Mouse (Mus musculus): Measurements from ENCODE around the gene Snx25.
A peak's percentile ranks its signal among the peaks of the same experiment; 100 is the strongest.
"Not testable (repeated sequence)": the region's sequence is repeated elsewhere in the genome, so short reads cannot be mapped to it uniquely, and the experiment has no call there.

Gene Snx25

GRCm38 (mm10) chr8:46135546-46135945 is 16.4 kb downstream of the Snx25 start:
- DNase-seq, result not testable (repeated sequence)

DNA sequence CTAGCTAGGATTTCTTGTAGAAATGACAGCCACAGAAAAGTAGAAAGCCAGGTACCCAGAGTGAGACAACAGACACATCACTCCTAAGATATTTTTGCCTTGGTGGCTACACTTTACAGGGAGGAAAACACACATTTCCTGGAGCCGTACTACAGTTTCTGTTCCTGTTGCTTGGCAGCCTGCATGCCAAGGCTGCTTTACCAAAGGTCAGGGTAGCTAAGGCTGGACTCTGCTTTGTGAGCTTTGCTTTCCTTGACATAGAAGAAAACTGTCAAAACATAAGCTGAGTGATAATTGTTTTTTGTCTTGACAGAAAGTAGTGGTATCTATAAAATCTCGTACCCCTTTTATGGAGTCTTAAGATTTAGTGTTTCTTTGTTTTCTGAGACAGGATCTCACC is 21.5 kb downstream of the Snx25 start:
- DNase-seq, result no peak

- no peak for DNase-seq
Measured at GRCm38 (mm10) chr8:46122498-46122897, 29.5 kb downstream of the Snx25 start.

DNA sequence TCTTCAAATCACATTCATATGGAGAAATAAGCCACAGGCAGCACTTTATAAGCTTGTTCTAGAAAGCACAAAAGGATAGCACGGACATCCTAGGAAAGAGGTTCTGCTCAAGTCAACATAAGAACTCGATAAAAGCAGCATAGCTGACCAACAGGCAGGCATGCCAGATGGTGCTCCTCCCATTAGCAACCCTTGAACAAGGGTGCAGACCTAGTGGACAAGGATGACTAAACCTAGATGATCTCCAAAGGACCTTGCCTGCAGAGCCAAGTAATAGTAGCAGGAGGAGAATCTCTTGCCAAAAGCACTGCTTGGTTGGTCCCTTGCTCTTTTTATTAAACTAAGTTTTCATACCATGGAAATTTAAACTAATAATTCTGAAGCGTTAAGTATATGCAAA is 32.8 kb downstream of the Snx25 start:
- no peak for DNase-seq

- no peak for DNase-seq
Measured at GRCm38 (mm10) chr8:46117172-46117571, 34.8 kb downstream of the Snx25 start.

DNA sequence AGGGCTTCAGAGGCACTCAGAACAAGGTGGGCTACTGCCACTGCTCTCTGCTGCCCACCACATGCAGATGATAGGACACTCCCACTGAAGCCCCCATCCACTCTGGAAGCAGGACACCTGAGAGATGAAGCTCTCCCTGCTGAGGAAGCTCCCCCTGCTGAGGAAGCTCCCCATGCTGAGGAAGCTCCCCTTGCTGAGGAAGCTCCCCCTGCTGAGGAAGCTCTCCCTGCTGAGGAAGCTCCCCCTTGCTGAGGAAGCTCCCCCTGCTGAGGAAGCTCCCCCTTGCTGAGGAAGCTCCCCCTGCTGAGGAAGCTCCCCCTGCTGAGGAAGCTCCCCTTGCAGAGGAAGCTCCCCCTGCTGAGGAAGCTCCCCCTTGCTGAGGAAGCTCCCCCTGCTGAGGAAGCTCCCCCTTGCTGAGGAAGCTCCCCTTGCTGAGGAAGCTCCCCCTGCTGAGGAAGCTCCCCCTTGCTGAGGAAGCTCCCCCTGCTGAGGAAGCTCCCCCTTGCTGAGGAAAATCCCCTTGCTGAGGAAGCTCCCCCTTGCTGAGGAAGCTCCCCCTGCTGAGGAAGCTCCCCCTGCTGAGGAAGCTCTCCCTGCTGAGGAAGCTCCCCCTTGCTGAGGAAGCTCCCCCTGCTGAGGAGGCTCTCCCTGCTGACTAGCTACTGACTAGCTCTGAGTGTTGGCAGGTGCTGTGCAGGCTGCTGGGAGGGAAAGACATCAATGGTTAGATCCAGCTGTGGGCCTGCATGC is 38.4 kb downstream of the Snx25 start:
- DNase-seq, result peak in 1 of 2 experiments; percentile 37

GRCm38 (mm10) chr8:46107690-46108089 is 44.3 kb downstream of the Snx25 start:
- no peak for DNase-seq

DNA sequence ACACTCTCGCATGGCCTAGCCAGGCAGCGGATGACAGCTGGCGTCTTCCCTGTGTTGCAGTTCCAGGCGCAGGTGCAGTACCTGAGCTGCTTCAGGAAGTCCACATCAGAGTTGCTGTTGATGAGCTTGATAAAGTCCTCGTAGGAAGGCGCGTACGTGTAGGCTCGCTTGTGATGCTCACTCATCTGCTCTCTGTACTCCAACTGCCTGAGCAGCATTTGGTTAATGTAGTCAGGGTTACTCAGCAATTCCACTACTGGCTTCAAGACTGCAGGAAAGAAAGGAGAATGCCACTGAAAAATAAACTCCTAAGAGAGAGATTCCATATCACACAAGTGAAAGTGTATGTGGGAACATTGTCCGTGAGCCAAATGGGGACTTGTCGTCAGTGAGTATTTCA is 48.5 kb downstream of the Snx25 start:
- no peak for DNase-seq

DNA sequence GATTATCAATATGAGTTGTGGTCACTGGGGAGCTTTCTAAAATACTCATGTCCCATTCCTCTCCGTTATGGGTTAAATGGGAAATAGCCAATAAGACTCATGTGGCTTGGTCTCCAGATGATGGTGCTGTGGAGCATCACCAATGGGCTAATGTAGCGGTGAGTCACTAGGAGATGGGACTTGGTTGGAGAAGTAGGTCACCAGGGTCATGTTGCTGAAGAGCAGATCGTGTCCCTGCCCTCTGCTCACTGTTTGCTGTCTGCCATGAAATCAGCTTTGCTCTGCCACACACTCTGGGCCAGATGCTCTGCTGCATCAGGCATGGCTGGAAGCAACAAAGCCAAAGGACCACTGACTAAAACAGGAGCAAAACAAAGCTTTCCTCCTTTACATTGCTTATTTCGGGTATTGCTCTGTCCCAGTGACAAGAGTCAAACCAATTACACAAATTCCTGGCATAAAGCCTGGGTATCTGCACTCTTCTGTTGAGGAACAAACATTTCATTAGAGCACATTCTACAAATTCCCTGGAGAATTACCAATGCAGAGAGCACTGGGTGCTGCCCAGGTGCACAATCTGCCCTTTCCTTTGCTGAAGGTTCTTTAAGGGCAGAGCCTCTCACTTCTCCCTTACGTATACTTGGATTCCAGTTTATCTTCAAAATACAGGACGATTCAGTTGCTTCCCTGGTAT is 59.1 kb downstream of the Snx25 start:
- peak; percentile 33 to 52 for DNase-seq

- DNase-seq, result no peak
Measured at GRCm38 (mm10) chr8:46083141-46083540, 68.8 kb downstream of the Snx25 start.

DNA sequence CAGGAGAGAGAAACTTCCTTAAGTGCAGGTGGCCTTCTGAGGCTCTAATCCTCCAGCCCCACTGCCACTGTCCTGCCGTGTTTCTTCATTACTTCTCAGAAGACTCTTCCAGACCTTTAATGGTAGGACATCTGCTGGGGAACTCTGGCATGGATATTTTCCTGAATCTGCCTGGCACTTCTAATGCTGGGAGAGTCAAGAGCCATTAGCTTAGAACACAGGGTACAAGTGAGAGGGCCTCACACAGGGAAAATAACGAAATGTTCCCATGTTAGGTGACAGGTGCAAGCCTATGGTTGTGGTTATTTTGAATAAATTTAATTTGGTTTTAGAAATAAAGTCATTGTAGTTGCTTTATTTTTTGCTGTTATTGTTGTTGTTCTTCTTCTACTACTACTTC is 70.9 kb downstream of the Snx25 start:
- DNase-seq, result no peak

DNA sequence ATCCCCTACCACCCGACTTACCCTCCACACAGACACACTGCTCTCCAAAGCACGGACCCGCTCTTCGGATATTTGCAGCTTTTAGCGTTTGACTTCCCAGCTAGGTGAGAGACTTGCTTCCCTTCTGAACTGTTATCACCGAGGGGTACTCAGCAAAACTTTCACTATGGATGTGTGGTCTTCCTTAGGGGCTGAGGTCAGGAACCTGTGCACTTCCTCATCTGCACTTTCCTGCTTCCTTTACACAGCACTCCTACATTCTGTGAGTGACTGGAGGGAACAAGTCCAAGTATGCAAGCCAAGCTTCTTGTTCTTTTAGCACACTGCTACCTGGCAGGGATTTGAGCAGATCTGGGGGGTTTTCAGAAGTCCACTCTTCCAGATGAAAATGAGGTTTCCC is 73.1 kb downstream of the Snx25 start:
- no peak for DNase-seq

DNA sequence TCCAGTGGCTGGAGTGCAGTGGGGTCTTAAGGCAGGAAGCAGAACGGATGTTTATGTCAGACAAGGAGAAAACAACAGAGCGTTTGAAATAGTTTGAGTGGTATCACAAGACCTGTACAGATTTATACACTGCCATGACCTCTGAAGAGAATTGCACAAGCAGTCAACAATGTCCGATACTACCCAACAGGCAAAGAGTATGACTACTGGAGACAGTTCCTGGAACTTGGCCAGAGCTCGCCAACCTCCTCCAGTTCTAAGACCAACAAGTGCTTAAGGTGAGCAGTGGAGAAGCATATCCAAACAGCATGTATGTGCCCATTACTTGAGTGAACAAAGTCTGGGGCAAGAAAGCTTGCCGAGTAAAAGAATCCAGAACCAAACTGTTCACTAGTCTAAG is 76.7 kb downstream of the Snx25 start:
- DNase-seq, result peak; percentile 67 to 84

DNA sequence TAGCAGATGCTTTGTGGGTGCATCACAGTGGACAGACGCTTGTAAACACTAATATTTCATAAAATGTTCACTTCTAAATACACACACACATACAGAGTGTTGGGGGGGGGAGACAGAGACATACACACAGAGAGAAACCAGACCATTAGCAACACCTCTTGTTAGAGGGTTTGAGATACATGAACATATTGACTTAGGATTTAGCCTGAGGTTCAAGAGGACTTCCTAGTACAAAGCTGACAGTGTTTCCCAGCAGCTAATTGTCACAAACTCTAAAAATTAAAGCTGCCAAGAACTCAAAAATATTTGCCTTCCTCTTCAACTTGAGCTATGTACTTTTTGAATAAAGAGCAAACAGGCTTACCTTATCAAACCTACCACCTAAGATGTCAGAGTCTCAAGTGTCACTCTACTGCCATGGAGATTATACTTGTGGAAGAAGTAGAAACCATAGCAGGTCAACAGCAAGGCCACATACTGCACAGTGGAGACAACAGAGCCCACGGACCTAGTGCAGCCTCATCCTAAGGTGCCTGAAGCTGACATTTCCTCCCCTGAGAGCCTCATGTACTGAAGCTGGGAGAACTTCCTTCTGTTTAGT is 78.3 kb downstream of the Snx25 start:
- peak in 1 of 2 experiments; percentile 33 for DNase-seq

DNA sequence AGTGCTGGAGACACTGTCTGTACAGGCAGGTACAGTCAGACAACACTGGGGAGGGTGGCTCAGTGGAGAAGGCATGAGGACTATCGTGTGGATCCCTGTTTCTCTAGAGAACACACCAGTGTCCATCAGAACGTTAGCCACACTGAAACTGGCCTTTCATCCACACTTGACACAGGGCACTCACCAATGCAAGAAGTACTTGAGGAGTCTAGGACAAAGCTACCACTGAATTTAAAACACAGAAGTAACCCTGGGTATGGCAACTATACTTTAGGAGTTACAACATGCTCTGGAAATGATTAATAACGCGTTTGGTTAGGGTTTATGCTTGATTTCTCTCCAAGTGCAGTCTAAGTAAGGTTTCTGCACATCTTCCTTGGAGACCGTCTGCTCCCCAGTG is 79.2 kb downstream of the Snx25 start:
- DNase-seq, result no peak

DNA sequence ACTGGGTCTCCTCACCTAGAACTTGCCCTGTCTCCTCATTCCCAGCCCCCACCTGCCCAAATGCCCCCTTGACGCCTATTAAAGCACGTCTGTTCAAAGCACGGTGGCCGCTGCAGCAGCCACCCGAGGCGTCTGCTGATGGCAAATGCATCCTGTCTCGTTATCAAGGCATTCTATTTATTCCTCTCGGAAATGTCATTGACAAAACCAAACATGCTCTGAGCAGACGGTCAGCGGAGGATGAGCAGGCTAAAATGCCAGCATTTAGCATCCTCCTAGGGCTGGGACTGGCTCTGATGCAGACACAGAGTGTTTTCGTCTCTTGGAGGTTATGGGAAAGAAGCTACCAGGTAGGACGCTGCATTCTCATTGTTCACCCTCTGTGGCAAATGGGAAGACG is 111.7 kb downstream of the Snx25 start:
- DNase-seq, result no peak

- DNase-seq, result no peak
Measured at GRCm38 (mm10) chr8:46039666-46040065, 112.3 kb downstream of the Snx25 start.

DNA sequence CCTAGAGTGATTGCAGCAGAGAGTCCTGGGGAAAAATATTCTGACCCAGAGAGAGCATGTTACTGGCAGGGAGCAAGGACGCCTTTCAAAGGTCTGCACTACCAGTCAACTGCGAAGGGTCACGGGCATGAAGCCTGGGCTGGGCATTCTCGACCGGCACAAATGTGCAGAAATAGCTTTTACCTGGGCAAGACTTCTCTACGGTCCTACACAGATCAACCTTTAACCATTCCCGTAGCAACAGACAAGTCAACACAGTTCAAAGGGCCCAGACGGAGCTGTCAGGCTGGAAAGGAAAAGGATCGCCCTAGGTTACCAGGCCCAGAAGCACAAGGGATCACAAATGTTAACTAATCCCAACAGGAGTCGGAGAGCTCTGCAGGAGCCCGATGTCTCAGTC is 115.7 kb downstream of the Snx25 start:
- DNase-seq, result no peak

DNA sequence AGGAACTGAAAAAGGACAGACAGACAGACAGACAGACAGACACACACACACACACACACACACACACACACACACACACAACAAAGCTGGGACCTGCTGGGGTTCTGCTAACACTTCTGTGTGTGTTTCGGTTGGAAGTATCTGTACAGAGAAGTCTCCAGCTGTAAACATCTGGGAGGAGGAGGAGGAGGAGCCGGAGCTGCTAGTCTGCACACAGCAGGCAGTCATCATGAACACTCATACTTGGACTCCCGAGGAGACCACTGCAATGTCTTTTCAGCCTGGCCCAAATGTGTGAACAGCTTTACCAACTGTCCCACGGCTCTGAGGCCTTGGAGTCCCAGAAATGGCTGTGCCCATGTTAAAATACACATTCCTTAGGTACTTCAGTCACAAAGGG is 127.6 kb downstream of the Snx25 start:
- DNase-seq, result peak; percentile 58 to 80

DNA sequence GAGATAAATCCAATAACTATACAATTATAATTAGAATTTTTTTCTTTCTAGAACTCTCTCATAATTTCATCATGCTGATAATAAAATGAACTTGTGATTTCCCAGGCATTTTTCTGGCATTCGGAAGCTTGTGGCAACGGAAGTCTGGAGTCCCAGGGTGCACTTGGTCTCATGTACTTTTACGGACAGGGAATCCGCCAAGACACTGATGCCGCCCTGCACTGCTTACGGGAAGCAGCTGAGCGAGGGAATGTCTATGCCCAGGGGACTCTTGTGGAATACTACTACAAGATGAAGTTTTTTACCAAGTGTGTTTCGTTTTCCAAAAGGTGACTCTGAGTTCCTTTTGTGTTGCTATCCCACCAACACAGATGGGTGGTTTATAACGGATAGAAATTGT is 129.2 kb downstream of the Snx25 start:
- DNase-seq, result no peak

DNA sequence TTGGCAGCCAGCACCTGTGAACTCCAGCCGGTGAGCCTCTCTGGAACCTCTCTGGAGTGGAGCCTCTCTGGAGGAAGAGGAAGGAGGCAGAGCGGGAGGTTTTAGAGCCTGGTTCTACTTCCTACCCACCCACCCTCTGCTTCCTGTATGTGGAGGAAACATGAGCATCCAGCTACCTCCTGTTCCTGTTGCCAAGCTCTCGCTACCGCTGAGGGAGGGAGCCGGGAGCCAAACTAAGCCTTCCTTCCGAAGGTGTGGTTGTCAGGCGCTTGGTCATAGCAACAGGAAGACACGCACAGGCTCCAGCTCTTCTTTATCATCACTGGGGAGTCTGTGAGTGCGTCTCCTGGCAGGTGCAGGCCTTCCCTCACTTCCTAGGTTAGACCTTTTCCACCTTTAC is 129.8 kb downstream of the Snx25 start:
- DNase-seq, result no peak

DNA sequence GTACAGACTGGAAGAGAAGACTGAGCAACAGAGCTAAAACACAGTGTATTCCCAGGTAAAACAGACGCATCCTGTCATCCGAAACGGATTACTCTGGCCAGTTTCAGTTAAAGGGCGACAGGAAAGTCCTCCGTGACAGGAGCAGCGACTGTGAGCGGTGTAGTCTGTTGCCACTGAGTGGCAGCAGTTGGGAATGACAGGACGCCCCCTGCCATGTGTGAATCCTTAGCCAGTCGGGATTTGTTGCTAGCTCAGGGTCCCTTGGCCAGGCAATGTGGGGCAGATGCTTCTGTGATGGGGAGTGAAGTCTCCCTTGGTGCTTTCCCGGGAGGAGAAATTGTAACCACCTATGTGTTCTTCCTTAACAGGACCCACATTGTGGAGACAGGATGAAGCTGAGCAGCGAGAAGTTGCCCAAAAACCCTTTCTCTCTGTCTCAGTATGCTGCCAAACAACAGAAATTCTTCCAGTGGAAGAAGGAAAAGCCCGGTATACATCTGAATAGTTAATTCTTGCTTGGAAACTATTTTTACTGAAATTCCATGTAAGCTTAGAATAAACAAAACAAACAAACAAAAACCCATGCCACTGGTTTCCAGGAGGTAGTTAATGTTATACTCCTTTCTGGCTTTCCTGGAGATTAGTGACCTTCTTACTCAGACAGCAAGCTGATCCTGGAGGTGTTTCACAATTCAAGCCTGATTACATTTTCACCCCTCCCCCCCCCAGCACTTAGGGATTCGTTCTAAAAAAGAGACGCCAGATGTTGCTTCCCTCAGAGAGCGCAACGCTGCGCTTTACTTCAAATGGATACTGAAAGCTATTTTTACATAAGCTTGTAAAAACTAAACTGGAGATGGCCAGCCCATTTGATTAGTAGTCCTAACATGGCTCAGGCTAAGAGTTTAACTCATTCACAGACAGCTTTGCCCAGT is 140.9 kb downstream of the Snx25 start:
- DNase-seq, result peak; percentile 43 to 64

DNA sequence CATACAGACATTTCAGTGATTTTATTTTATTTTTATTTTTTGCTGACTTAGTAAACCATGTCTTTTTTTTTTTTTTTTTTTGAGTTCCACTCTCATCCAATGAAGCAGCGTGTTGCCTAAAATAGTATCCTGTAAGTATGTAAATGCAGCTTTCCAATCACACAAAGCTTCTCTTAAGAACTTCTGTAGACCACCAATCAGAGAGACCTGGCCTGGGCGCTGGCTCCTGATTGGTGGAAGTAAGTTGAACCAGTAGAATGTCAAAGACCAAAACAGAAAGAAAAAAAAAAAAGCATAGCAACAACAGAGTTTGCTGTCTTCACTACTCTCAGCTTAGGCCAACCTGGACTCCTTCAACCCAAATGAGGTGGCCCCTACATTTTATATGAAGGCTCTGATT is 141.7 kb downstream of the Snx25 start:
- peak in 1 of 2 experiments; percentile 65 for DNase-seq
